Mouse (Mus musculus): ENCODE measurements around the gene Cdip1.

- TF ChIP-seq E2F4 (IDR thresholded peaks at IDR 0.05; ENCODE audit: insufficient read depth) = no peak
- no peak for TF ChIP-seq MAX (IDR thresholded peaks at IDR 0.05; ENCODE audit: low read depth)
- TF ChIP-seq POLR2A (IDR thresholded peaks at IDR 0.05; ENCODE audit: insufficient read length, low read depth) = no peak
- no peak for TF ChIP-seq MYOD1 (IDR thresholded peaks at IDR 0.05; ENCODE audit: control insufficient read depth in 1 of 3, insufficient read length in 2 of 3, low read depth in 2 of 3)
- TF ChIP-seq CEBPB (IDR thresholded peaks at IDR 0.05; ENCODE audit: insufficient read depth, poor library complexity, severe bottlenecking) = no peak
- TF ChIP-seq USF1 (IDR thresholded peaks at IDR 0.05; ENCODE audit: low read depth) = no peak
- no peak for TF ChIP-seq POLR2AphosphoS2 (IDR thresholded peaks at IDR 0.05; ENCODE audit: insufficient read length, low read depth)
- TF ChIP-seq MYOG (IDR thresholded peaks at IDR 0.05; ENCODE audit: control insufficient read depth in 1 of 3, insufficient read depth in 1 of 3, insufficient read length in 2 of 3, low read depth in 2 of 3) = no peak
- no peak for TF ChIP-seq TCF3 (IDR thresholded peaks at IDR 0.05; ENCODE audit: insufficient read length, low read depth)
- TF ChIP-seq REST (IDR thresholded peaks at IDR 0.05; ENCODE audit: insufficient read depth, insufficient read length) = no peak
- TF ChIP-seq TCF12 (IDR thresholded peaks at IDR 0.05; ENCODE audit: insufficient read depth, poor library complexity, severe bottlenecking) = no peak
- TF ChIP-seq SRF (IDR thresholded peaks at IDR 0.05; ENCODE audit: control insufficient read depth, insufficient read length, low read depth) = no peak
Observed at GRCm38 (mm10) chr16:4827639-4828038, 37.5 kb upstream of the Cdip1 start.
